Mouse (Mus musculus): ENCODE data around the gene Oas2.

GRCm38 (mm10) chr5:120711416-120711815 is 38.2 kb downstream of the Oas2 start:
- TF ChIP-seq CHD2 (IDR thresholded peaks at IDR 0.05; ENCODE audit: low read depth, low read length) (no peak), MAFK (IDR thresholded peaks at IDR 0.05; ENCODE audit: insufficient read depth, low read depth, low read length) (no peak), ZNF384 (IDR thresholded peaks at IDR 0.05; ENCODE audit: low read depth, low read length) (no peak)

Measured in ES-E14 (cell line).